Comparison of ENCODE assay signal across 8 mouse cellular contexts in genomic region chr6:128754265-128754664, GRCm38 (mm10). TPM values are rescaled to one million over a fixed set of nuclear protein-coding genes. Genes with fewer than 3 reads are reported as not detected.
DNase-seq lines count a peak whose midpoint lies in the region; ATAC-seq lines count a peak whose summit lies in the region.
"Not testable (repeated sequence)": the region's sequence is repeated elsewhere in the genome, so short reads cannot be mapped to it uniquely, and the experiment has no call there.

No protein-coding gene starts in this region.

- peak overlapping the region; percentile 35; the same call in 1 of the 2 replicates for H3K27ac ChIP-seq in forebrain, embryonic 10.5 days
- not testable (repeated sequence) for H3K27ac ChIP-seq in heart, embryonic 12.5 days (ENCODE audit: poor library complexity, severe bottlenecking); midbrain, embryonic 11.5 days (ENCODE audit: low read depth, low read length)
- peak overlapping the region; percentile 59; the same call in 1 of the 2 replicates for H3K27ac ChIP-seq in intestine, embryonic 14.5 days (ENCODE audit: low read depth)
- peak overlapping the region; percentile 34; the same call in 1 of the 2 replicates for H3K27ac ChIP-seq in liver, embryonic 12.5 days

- not testable (repeated sequence) for H3K9me3 ChIP-seq in forebrain, embryonic 10.5 days; heart, embryonic 12.5 days (replicated peaks); intestine, embryonic 14.5 days (ENCODE audit: control insufficient read depth, low read length); liver, embryonic 12.5 days (replicated peaks); midbrain, embryonic 11.5 days (ENCODE audit: control insufficient read depth, low read length)

- peak; percentile 53 for DNase-seq in cerebellum, adult 9-11 months
- not testable (repeated sequence) for DNase-seq in forebrain, embryonic 10.5 days (ENCODE audit: extremely low spot score, low spot score)
- peak; percentile 68 for DNase-seq in intestine, embryonic 14.5 days (ENCODE audit: low spot score)
- DNase-seq in midbrain, embryonic 11.5 days (ENCODE audit: low spot score, missing footprints): peak; percentile 89
- DNase-seq in retina, postnatal 1 day: peak; percentile 33

- WGBS in forebrain, embryonic 10.5 days: 40% methylated on average over 10 of the region's 10 CpGs
- WGBS in heart, embryonic 12.5 days: 37% methylated on average over 10 of the region's 10 CpGs
- WGBS in intestine, embryonic 14.5 days: 23% methylated on average over 10 of the region's 10 CpGs
- 33% methylated on average over 10 of the region's 10 CpGs for WGBS in liver, embryonic 12.5 days (ENCODE audit: insufficient replicate concordance)
- 38% methylated on average over 10 of the region's 10 CpGs for WGBS in midbrain, embryonic 11.5 days

- H3K9ac ChIP-seq in heart, embryonic 12.5 days; intestine, embryonic 14.5 days (ENCODE audit: low read length); liver, embryonic 12.5 days; midbrain, embryonic 11.5 days (ENCODE audit: low read length): not testable (repeated sequence)

- not testable (repeated sequence) for H3K4me1 ChIP-seq in forebrain, embryonic 10.5 days; heart, embryonic 12.5 days (replicated peaks); intestine, embryonic 14.5 days (replicated peaks; ENCODE audit: control insufficient read depth, insufficient read depth, low read length); liver, embryonic 12.5 days; midbrain, embryonic 11.5 days (ENCODE audit: control insufficient read depth, insufficient read depth, low read length)

- ATAC-seq in CD4-positive, CD25-positive, alpha-beta regulatory T cell, adult 4 months: peak; percentile 73
- ATAC-seq in heart, embryonic 12.5 days (ENCODE audit: insufficient number of reproducible peaks, low FRiP score): peak; percentile 58; the same call in 1 of the 2 replicates
- ATAC-seq in intestine, embryonic 14.5 days (replicated peaks; ENCODE audit: low FRiP score, low TSS enrichment, low read depth): peak; percentile 70
- peak; percentile 56 for ATAC-seq in liver, embryonic 12.5 days
- ATAC-seq in midbrain, embryonic 11.5 days (ENCODE audit: low FRiP score): peak; percentile 72

- not testable (repeated sequence) for H3K36me3 ChIP-seq in forebrain, embryonic 10.5 days (replicated peaks); heart, embryonic 12.5 days; intestine, embryonic 14.5 days (ENCODE audit: control insufficient read depth, insufficient read depth, low read length); liver, embryonic 12.5 days; midbrain, embryonic 11.5 days (ENCODE audit: control insufficient read depth, insufficient read depth, low read length)

- not testable (repeated sequence) for H3K27me3 ChIP-seq in forebrain, embryonic 10.5 days (ENCODE audit: poor library complexity, severe bottlenecking); heart, embryonic 12.5 days (replicated peaks); intestine, embryonic 14.5 days (replicated peaks; ENCODE audit: control insufficient read depth, insufficient read depth, low read length); liver, embryonic 12.5 days (replicated peaks); midbrain, embryonic 11.5 days (ENCODE audit: control insufficient read depth, insufficient read depth, low read length)

- peak overlapping the region; percentile 20; the same call in 1 of the 2 replicates for H3K4me3 ChIP-seq in forebrain, embryonic 10.5 days
- H3K4me3 ChIP-seq in heart, embryonic 12.5 days: peak overlapping the region; percentile 20; the same call in 1 of the 2 replicates
- H3K4me3 ChIP-seq in intestine, embryonic 14.5 days (ENCODE audit: low read depth, low read length); liver, embryonic 12.5 days; midbrain, embryonic 11.5 days (ENCODE audit: low read depth, low read length): not testable (repeated sequence)

- peak overlapping the region; percentile 43 for H3K4me2 ChIP-seq in heart, embryonic 12.5 days
- peak overlapping the region; percentile 29 for H3K4me2 ChIP-seq in intestine, embryonic 14.5 days (ENCODE audit: low read length)
- peak overlapping the region; percentile 34 for H3K4me2 ChIP-seq in liver, embryonic 12.5 days
- not testable (repeated sequence) for H3K4me2 ChIP-seq in midbrain, embryonic 11.5 days

RNA-seq across cellular contexts. Expression of gene Klrb1, which starts 31.4 kb away (rescaled TPM):
- polyA plus RNA-seq in CD4-positive, CD25-positive, alpha-beta regulatory T cell, adult 4 months (2017; shearing (Covaris generic)): not detected
- polyA plus RNA-seq in forebrain, embryonic 10.5 days (2016; fragmentation: Nextera tagmentation; extraction: Ambion mirVana): not detected in 2 replicates
- not detected in 2 replicates for polyA plus RNA-seq in heart, embryonic 12.5 days (2016; fragmentation: Nextera tagmentation; extraction: Ambion mirVana)
- polyA plus RNA-seq in intestine, embryonic 14.5 days (2014; fragmentation: Nextera tagmentation; extraction: Ambion mirVana): not detected in 2 replicates
- polyA plus RNA-seq in liver, embryonic 12.5 days (2016; fragmentation: Nextera tagmentation; extraction: Ambion mirVana): not detected in 2 replicates
- not detected in 2 replicates for polyA plus RNA-seq in midbrain, embryonic 11.5 days (2014; fragmentation: Nextera tagmentation; extraction: Ambion mirVana)

RNA-seq across cellular contexts. Expression of gene Klrb1c, which starts 34.8 kb away (rescaled TPM):
- 1 to 10 TPM; 2.5 to 3.5 TPM for polyA plus RNA-seq in CD4-positive, CD25-positive, alpha-beta regulatory T cell, adult 4 months (2017; shearing (Covaris generic))
- not detected in 2 replicates for polyA plus RNA-seq in forebrain, embryonic 10.5 days (2016; fragmentation: Nextera tagmentation; extraction: Ambion mirVana)
- polyA plus RNA-seq in heart, embryonic 12.5 days (2016; fragmentation: Nextera tagmentation; extraction: Ambion mirVana): not detected in 2 replicates
- polyA plus RNA-seq in intestine, embryonic 14.5 days (2014; fragmentation: Nextera tagmentation; extraction: Ambion mirVana): 0.20 and 0.26 TPM in 2 replicates
- polyA plus RNA-seq in liver, embryonic 12.5 days (2016; fragmentation: Nextera tagmentation; extraction: Ambion mirVana): 0.10 TPM in 1 of 2 replicates, not detected in the other
- polyA plus RNA-seq in midbrain, embryonic 11.5 days (2014; fragmentation: Nextera tagmentation; extraction: Ambion mirVana): 0.08 TPM in 1 of 2 replicates, not detected in the other
